Mouse (Mus musculus) embryonic fibroblast, embryonic 13.5 days (primary cell): ENCODE measurements at regions not wholly inside any gene's neighbourhood (a gene's known extent, or its start where the extent isn't known, plus 50 kb on each side); places are given as distances from the start of the nearest gene placed in this dataset.

Experiments used
- CTCF ChIP-seq: IDR thresholded peaks from 2 replicates; pipeline ENCODE4 v1.5.1; 2011; ENCODE audit warnings: mild to moderate bottlenecking, control low read depth, low read length, moderate library complexity, borderline replicate concordance; ENCODE audit not compliant: insufficient read depth
- POLR2A ChIP-seq: IDR thresholded peaks from 2 replicates; pipeline ENCODE4 v1.6.1; 2011; ENCODE audit warnings: low read depth, mild to moderate bottlenecking, control low read depth, low read length, moderate library complexity

DNA sequence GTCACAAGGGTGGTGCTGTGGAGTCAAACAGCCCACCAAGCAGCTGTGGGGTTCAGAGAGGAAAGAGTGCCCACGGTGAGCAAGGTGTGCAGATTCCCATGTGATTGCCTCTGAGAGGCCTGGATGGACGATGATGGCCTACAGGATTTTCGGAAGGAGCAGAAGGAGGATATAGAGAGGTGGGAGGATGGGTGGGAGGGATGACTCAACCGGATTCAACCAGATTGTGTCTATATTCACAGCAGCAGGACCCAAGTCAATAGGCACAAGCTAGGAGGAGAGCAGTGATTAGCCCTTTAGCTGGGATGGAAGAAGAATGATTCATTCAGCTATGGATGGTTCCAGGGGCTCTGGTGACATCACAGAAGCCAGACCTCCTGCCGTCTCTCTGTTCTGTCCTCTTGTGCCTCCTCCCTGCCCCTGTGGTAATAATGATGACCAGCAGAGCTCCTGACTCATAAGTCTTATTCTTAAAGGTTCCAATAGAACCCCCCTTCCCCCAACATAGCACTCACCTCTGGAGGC is 82.6 kb upstream of the Stx16 start:
- TF ChIP-seq POLR2A (no peak), CTCF (no peak)
